Mouse (Mus musculus) ES-Bruce4 (cell line): Measurements from ENCODE around the gene Tas1r1. TPM values are rescaled to one million over a fixed set of nuclear protein-coding genes. Genes with fewer than 3 reads are reported as not detected.

Experiments used
- H3K27ac ChIP-seq: 2 replicates; pipeline ENCODE4 v1.5.1; 2012; ENCODE audit warnings: low read length, inconsistent platforms; ENCODE audit not compliant: insufficient read depth
- H3K27me3 ChIP-seq: 2 replicates; pipeline ENCODE4 v1.6.1; 2012; ENCODE audit warnings: mild to moderate bottlenecking, low read length, inconsistent platforms; ENCODE audit not compliant: control insufficient read depth, poor library complexity, insufficient read depth, severe bottlenecking
- H3K36me3 ChIP-seq: 2 replicates; pipeline ENCODE4 v1.6.1; 2012; ENCODE audit warnings: inconsistent platforms, mild to moderate bottlenecking, low read length, moderate library complexity; ENCODE audit not compliant: control insufficient read depth, poor library complexity, insufficient read depth, severe bottlenecking
- H3K4me1 ChIP-seq: one replicate; pipeline ENCODE4 v1.8.1; 2011; ENCODE audit warnings: low read length; ENCODE audit not compliant: control insufficient read depth, insufficient read depth
- H3K4me3 ChIP-seq: 2 replicates; pipeline ENCODE4 v1.5.1; 2011; ENCODE audit warnings: low read depth, mild to moderate bottlenecking, low read length
- H3K9ac ChIP-seq: 2 replicates; pipeline ENCODE4 v1.6.1; 2012; ENCODE audit warnings: low read depth, mild to moderate bottlenecking, inconsistent platforms; ENCODE audit not compliant: poor library complexity, severe bottlenecking
- H3K9me3 ChIP-seq: replicated peaks from 2 replicates; pipeline ENCODE4 v1.6.1; 2012; ENCODE audit warnings: mild to moderate bottlenecking, low read length, inconsistent platforms; ENCODE audit not compliant: control insufficient read depth, poor library complexity, insufficient read depth, severe bottlenecking
- CTCF ChIP-seq: IDR thresholded peaks from one replicate; pipeline ENCODE4 v1.8.1; 2011; ENCODE audit warnings: low read depth, low read length
- EP300 ChIP-seq: IDR thresholded peaks from 2 replicates; pipeline ENCODE4 v1.6.1; 2011; ENCODE audit warnings: low read depth, low read length; ENCODE audit not compliant: insufficient read depth
- POLR2A ChIP-seq: IDR thresholded peaks from one replicate; pipeline ENCODE4 v1.8.1; 2011; ENCODE audit warnings: low read length; ENCODE audit not compliant: insufficient read depth
- polyA plus RNA-seq: library from polyadenylated mRNA; stranded (reverse); fragments of >200 nt; gene quantifications from 2 replicates; pipeline ENCODE4 v1.2.4, GENCODE M21; 2011; ENCODE audit warnings: low read depth; ENCODE audit not compliant: missing spikeins, insufficient read depth, insufficient read length

Gene Tas1r1
- polyA plus RNA-seq, 1 experiment: 0.55 TPM

GRCm38 (mm10) chr4:151996951-151997222 is 41.5 kb downstream of the Tas1r1 start:
- Histone ChIP-seq H3K27me3 (no peaks in the 10 kb centered on the region; the same call in 1 of the 2 replicates), H3K4me3 (peak overlapping the region; percentile 67), H3K9me3 (no peaks in the 10 kb centered on the region), H3K9ac (peak overlapping the region; percentile 72), H3K4me1 (no peaks in the 10 kb centered on the region), H3K27ac (no peak overlapping the region), H3K36me3 (peaks cover 8% of the 10 kb centered on the region)
- no peak for TF ChIP-seq POLR2A
- no peak for TF ChIP-seq EP300

- no peaks in the 10 kb centered on the region; the same call in 1 of the 2 replicates for H3K27me3 ChIP-seq
- peak within 1 kb of the TSS; percentile 96 for H3K9ac ChIP-seq
- peaks cover 14% of the 10 kb centered on the region for H3K36me3 ChIP-seq
- no peaks in the 10 kb centered on the region for H3K9me3 ChIP-seq
- TF ChIP-seq EP300 (no peak), CTCF (no peak), POLR2A (no peak)
- H3K27ac ChIP-seq: no peak within 1 kb of the TSS
- no peaks in the 10 kb centered on the region for H3K4me1 ChIP-seq
- peak within 1 kb of the TSS; percentile 96 for H3K4me3 ChIP-seq
Measured at GRCm38 (mm10) chr4:151996173-151996950, 42.0 kb downstream of the Tas1r1 start, which contains the start of gene Phf13. TSS of gene Phf13 (minus strand) at chr4:151996258.

- peaks cover under 1% of the 10 kb centered on the region for H3K4me1 ChIP-seq
- peaks cover 22% of the 10 kb centered on the region for H3K36me3 ChIP-seq
- no peaks in the 10 kb centered on the region; the same call in 1 of the 2 replicates for H3K27me3 ChIP-seq
- peak overlapping the region; percentile 96 for H3K9ac ChIP-seq
- TF ChIP-seq EP300: no peak
- TF ChIP-seq POLR2A: peak; percentile 25
- peak overlapping the region; percentile 96 for H3K4me3 ChIP-seq
- no peak overlapping the region for H3K27ac ChIP-seq
- H3K9me3 ChIP-seq: no peaks in the 10 kb centered on the region
Measured at GRCm38 (mm10) chr4:151995371-151996172, 42.8 kb downstream of the Tas1r1 start.

- TF ChIP-seq POLR2A (no peak), EP300 (no peak)
- no peaks in the 10 kb centered on the region; the same call in 1 of the 2 replicates for H3K27me3 ChIP-seq
- H3K36me3 ChIP-seq: peaks cover 22% of the 10 kb centered on the region
- peaks cover 4% of the 10 kb centered on the region for H3K4me1 ChIP-seq
- H3K4me3 ChIP-seq: peak overlapping the region; percentile 96
- H3K27ac ChIP-seq: no peak overlapping the region
- H3K9ac ChIP-seq: peak overlapping the region; percentile 96
- H3K9me3 ChIP-seq: no peaks in the 10 kb centered on the region
Measured at GRCm38 (mm10) chr4:151994228-151995171, 43.9 kb downstream of the Tas1r1 start.

- Histone ChIP-seq H3K27ac (no peak overlapping the region), H3K4me1 (peaks cover 4% of the 10 kb centered on the region), H3K27me3 (no peaks in the 10 kb centered on the region; the same call in 1 of the 2 replicates), H3K9me3 (no peaks in the 10 kb centered on the region), H3K4me3 (no peak overlapping the region), H3K9ac (no peak overlapping the region), H3K36me3 (peaks cover 22% of the 10 kb centered on the region)
- TF ChIP-seq EP300 (no peak), CTCF (no peak), POLR2A (no peak)
Measured at GRCm38 (mm10) chr4:151993035-151993434, 45.3 kb downstream of the Tas1r1 start.
